Mouse (Mus musculus) layer of hippocampus, adult 18-20 months (tissue): ENCODE results near the gene Tshz2. TPM values are rescaled to one million over a fixed set of nuclear protein-coding genes. Genes with fewer than 3 reads are reported as not detected.

ENCODE experiments used
- DNase-seq, 2 experiments: peaks; one replicate each; pipeline ENCODE4 v3.0.0; 2022; ENCODE audit warnings: low spot score in 2 of 2
- total RNA-seq, 2 experiments: library from RNA; stranded (reverse); gene quantifications; 2 replicates each; pipeline ENCODE4 v1.2.3; 2021

Gene Tshz2
- total RNA-seq, 2 experiments from 2014 or later = 29.3 to 44.3 TPM

- no peak for DNase-seq
Measured at GRCm38 (mm10) chr2:169998878-169999337, 366.1 kb downstream of the Tshz2 start.

DNA sequence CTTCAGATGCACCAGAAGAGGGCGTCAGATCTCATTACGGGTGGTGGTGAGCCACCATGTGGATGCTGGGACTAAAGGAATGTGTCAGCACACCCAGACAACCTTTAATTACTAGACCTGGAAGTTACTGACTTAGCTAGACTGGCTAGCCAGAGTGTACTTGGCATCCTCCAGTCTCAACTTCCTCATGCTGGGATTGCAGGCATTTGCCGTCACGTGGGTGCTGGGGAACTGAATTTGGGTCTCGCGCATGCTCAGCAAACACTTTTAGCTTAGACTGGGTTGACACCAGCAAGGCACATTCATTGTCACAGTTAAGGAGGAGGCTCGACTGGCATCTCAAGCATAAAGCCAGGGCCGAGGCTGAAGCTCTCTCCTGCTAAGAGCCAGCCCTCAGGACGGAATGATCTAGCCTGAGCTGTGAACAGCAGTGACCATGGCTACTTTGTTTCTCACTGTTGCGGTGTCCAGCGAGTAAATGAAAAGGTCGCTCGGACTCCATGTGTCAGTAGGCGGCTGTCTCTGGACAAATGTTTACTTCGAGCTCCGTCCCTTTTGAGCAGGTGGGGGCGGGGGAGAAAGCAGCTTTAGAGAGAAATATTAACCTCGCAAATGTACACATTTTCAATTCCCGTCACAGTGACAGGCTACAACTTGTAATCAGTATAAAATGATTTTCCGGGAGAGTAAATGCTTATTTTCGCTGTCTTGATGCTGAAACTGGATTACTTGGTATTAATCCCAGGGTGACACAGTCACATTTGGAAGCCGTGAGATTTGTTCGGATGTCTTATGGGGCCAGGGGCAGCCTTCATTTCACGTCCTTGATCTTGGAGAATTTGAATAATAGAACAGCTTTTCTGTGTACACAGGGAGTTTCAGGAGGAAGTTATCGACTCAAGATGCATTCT lies 370.0 kb downstream of the Tshz2 start:
- DNase-seq = peak; percentile 18 to 42

DNA sequence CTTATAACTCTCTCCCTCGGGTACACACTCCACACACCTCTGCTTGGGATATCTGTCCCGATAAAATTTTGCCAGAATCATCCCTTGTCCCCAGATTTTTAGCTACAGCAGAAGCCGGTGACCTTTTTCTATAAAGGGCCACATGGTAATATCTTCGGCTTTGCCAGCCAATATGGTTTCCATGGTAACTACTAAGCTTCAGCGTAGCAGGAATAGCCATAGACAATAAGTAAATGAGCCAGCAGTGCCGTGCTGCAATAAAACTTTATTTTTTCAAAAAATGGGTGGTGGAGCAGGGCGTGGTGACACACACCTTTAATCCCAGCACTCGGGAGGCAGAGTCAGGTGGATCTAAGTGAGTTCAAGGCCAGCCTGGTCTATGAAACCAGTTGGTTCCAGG lies 370.9 kb downstream of the Tshz2 start:
- no peak for DNase-seq

DNA sequence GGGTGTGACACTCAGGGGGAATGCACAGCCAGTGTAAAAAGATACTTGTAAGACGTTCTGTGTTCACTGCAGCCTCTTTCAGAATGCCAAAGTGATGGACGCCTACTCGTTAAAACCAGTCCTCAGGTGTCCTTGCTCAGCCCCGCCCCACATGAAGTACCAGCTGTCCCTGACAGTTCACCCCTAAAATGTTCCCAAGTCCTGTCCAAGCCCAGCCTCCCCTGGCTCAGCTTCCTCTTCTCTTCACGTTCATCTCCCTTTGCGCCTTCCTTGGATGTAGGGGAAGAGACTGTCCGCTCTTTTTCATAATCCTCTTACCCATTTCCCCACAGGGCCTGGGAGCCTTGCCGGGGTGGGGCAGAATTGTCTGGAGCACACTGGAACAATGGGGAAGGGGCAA lies 374.0 kb downstream of the Tshz2 start:
- DNase-seq = no peak

GRCm38 (mm10) chr2:170007426-170007958 lies 374.7 kb downstream of the Tshz2 start:
- no peak for DNase-seq

- no peak for DNase-seq
Measured at GRCm38 (mm10) chr2:170009729-170010128, 376.9 kb downstream of the Tshz2 start.

GRCm38 (mm10) chr2:170011858-170012257 lies 379.0 kb downstream of the Tshz2 start:
- no peak for DNase-seq

DNA sequence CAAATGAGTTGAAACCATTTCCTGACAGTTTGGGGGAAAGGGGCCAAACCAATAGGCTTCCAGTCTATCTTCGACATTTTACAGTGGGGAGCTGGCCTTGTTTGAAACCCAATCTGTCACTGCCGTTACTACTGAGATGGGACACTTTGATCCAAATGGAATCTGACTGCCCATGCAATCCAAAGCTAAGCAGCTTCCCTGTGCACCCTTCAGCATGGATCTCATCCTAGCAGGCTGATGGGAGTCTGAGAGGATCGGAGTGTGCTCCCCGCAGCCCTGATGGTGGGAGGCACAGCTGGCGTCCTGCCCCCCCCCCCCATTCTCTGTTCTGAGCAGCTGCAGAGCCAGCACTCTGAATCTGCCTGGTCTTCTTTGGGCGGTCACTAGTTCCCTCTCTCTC lies 384.5 kb downstream of the Tshz2 start:
- no peak for DNase-seq

DNA sequence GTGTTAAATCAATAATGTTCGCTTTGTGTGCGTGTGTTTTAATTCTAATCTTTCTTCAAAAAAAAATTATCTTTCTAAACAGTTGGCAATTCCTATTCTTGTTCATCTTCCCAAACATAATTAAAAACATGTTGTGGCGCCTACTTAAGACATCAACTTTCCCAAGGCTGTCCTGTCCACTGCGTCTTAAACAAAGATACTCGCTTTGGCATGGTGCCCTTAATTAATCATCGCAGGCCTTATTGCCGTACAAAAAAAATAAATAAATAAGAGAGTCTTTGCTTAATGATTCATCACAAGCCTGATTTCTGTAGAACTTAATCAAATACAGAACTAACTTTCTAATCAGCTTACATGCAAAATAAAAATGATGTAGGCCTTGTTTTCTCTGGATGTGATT lies 385.1 kb downstream of the Tshz2 start:
- no peak for DNase-seq

DNA sequence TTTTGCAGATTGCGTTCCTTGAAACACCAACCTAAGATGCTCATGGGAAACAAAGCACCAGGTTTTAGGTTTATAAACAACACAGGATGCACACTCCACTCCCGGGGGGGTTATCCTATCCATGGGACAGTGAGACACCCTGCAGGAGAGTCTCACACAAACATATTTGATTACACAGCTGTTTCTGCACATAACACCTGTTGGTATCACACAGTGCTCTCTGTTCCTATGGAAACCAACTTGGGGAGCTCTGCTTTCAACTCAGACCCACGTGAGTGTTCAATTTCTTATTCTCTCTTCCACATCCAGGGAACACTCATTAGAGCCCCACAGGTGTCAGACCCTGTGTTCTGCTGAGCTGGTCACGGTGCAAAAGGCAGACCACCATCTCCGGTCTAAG lies 390.1 kb downstream of the Tshz2 start:
- no peak for DNase-seq

DNA sequence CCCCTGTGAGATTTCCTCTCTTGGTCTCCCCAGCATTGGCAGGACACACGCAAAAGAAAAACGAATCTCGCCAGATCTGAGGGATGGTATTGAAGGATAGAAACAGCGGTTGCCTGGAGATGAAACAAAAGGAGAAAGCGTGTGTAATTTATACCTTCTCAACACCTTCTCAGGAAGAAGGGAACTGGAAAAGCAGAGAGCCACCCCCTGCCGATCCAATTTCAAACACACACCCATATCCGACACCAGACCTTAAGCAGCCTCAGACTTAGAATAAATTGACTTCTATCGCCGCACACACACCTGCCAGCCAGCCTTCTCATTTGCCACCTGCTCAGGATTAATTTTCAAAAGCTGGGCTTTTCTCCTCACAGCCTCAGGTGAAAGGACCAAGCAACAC lies 390.9 kb downstream of the Tshz2 start:
- DNase-seq = no peak

DNA sequence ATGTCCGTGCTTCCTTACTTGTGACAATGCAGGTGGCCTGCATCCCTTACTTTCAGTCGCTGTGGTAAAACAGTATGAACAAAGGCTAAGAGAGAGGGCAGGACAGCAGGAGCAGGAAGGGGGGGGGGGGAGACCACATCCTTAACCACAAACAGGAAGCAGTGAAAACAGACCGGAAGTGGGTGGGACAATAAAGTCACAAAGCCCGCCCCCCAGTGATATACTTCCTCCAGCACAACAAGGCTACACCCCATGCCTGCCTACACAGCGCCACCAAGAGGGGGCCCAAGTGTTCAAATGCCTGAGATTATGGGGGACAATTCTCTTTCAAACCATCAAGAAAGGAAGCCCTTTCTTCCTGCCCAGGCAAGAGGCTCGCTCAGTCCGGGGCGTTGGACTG lies 392.1 kb downstream of the Tshz2 start:
- DNase-seq = no peak

GRCm38 (mm10) chr2:170025896-170026295 lies 393.1 kb downstream of the Tshz2 start:
- no peak for DNase-seq

DNA sequence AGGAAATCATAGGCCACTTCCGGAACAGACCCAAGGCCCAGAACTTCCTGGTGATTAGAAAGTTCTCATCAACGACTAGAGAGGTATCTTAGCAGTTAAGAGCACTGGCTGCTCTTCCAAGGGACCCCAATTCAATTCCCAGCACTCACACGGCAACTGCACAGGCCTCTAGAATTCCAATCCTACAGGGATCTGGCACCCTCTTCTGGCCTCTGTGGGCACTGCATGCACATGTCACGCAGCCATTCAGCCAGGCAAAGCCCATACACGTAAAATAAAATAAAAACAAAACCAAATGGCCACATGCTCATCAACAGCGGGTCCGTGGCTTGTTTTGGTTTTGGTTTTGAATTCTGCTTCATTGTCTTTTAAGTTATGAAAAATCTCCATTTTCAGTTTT lies 395.0 kb downstream of the Tshz2 start:
- no peak for DNase-seq

DNA sequence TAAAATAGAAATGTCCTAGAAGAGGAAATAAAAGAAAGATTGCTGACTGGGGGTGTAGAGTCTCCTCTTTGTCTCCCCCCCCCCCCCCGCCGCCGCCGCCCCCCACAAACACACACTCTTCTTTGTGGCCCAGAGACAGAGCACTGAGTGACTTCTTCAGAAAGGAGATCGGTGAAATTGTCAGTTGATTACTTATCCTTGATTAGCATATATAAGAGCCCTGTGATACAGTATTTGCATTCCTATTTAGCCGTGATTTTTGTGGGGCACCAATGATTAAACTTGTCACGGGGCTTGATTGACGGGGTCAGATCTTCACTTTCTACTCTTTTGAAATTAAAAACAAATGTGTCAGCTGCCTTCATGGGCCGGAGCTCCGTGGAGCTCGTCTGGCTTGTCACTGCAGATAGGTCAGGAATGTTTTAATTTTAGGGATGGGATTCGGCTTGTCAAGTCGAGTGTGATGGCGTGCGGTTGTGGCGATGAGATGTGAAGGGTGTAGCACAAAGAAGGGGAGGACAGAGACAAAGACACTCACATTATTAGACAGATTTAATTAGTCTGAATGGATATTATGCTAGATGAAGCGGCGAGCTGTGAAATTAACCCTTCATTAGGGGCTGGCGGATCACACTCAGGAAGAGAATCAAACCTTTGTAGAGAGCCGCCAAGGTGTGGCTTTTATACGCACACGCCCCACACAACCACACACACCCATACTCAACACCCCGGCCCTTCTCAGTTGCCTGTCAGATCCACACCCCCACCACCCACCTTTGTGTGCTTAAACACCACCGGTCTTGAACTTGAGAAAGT lies 395.9 kb downstream of the Tshz2 start:
- no peak for DNase-seq

DNA sequence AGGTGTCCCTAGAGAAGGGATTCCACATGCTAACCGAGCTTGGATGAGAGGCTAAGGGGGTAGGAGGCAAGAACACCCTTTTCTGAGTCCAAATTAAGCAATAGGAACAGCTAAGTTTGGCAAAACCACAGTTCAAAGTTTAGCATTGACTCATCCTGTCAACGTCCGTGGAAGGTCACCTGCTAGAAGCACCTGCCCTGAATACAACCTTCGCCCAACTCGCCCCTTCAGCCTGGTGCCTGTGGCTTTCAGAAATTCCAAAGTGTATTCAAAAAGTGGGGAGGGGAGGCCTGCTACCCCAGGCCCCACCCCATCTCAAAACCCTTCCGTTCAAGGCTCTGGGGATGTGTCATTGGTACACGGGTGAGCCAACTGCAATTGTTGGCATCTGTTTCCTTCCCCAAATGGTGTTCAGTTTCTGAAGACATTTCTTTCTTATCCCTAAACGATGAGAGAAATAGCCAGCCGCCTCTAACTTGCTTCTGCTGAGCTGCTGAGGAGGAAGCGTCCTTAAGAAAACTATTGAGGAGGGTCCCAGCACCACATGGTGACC lies 396.6 kb downstream of the Tshz2 start:
- DNase-seq = no peak

DNA sequence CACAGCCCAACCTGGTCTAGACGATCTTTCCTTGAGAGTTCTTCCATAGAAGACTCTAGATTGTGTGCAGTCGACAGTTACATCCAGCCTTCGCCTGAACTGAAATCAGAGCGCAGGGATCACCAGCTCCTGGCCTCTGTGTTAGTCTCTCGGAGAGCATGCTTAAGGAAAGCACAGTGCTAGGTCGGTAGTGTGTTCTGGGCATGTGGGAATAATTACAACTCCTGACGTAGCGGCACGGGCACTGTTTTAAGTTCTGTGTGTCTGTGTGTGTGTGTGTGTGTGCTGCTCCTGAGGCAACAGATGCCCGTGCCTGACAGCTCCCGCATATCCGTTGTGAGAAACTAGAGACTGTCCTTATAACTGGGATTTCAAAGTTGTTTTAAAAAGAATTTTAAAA lies 398.4 kb downstream of the Tshz2 start:
- no peak for DNase-seq

GRCm38 (mm10) chr2:170031872-170032271 lies 399.1 kb downstream of the Tshz2 start:
- no peak for DNase-seq

GRCm38 (mm10) chr2:170033219-170033618 lies 400.4 kb downstream of the Tshz2 start:
- no peak for DNase-seq

GRCm38 (mm10) chr2:170034794-170035193 lies 402.0 kb downstream of the Tshz2 start:
- no peak for DNase-seq

GRCm38 (mm10) chr2:170036791-170037241 lies 404.0 kb downstream of the Tshz2 start:
- peak in 1 of 2 experiments; percentile 46 for DNase-seq
